Mouse (Mus musculus): ENCODE measurements around the gene Zfp467. TPM values are rescaled to one million over a fixed set of nuclear protein-coding genes. Genes with fewer than 3 reads are reported as not detected.

Zfp467 gene
- 1.8 and 1.9 TPM in 2 replicates for polyA plus RNA-seq (2015; fragmentation: Nextera tagmentation; extraction: Ambion mirVana)

- peak within 1 kb of the TSS; percentile 69 for H3K9ac ChIP-seq
- no peaks in the 10 kb centered on the region for H3K9me3 ChIP-seq (replicated peaks)
- peak within 1 kb of the TSS; percentile 53 for H3K27ac ChIP-seq
- WGBS (ENCODE audit: insufficient replicate concordance) = under 1% methylated on average over 65 of the region's 65 CpGs
- peaks cover 18% of the 10 kb centered on the region for H3K4me1 ChIP-seq (replicated peaks)
- peaks cover 14% of the 10 kb centered on the region for H3K36me3 ChIP-seq
- ATAC-seq (ENCODE audit: low read depth) = no peak
- H3K4me2 ChIP-seq = peak within 1 kb of the TSS; percentile 77
- DNase-seq = no peak
- peaks cover 35% of the 10 kb centered on the region for H3K27me3 ChIP-seq
- H3K4me3 ChIP-seq (replicated peaks) = peak within 1 kb of the TSS; percentile 62
These were observed at the start of gene Zfp467 for GRCm38 (mm10) chr6:48445181-48446101. Gene Zfp467, minus strand, starts transcription at chr6:48445825.

GRCm38 (mm10) chr6:48493136-48493730 is 47.6 kb upstream of the Zfp467 start:
- ATAC-seq (ENCODE audit: low read depth) = no peak
- WGBS (ENCODE audit: insufficient replicate concordance) = 31% methylated on average over 8 of the region's 8 CpGs
- no peak for DNase-seq

GRCm38 (mm10) chr6:48491361-48491760 is 45.7 kb upstream of the Zfp467 start:
- Histone ChIP-seq H3K27ac (no peak overlapping the region), H3K4me1 (replicated peaks) (peaks cover 4% of the 10 kb centered on the region; the same call in 1 of the 2 replicates), H3K9ac (no peak overlapping the region), H3K4me3 (replicated peaks) (no peak overlapping the region), H3K36me3 (no peaks in the 10 kb centered on the region), H3K4me2 (no peak overlapping the region), H3K9me3 (replicated peaks) (no peaks in the 10 kb centered on the region), H3K27me3 (no peaks in the 10 kb centered on the region)
- ATAC-seq (ENCODE audit: low read depth) (no peak), DNase-seq (no peak)
- 33% methylated on average over 9 of the region's 9 CpGs for whole genome bisulfite sequencing (ENCODE audit: insufficient replicate concordance)

More at GRCm38 (mm10) chr6:48493136-48493730, 47.6 kb upstream of the Zfp467 start:
- no peaks in the 10 kb centered on the region for H3K27me3 ChIP-seq
- no peak overlapping the region for H3K4me3 ChIP-seq (replicated peaks)
- no peak overlapping the region for H3K4me2 ChIP-seq
- no peak overlapping the region for H3K9ac ChIP-seq
- no peaks in the 10 kb centered on the region for H3K36me3 ChIP-seq
- H3K4me1 ChIP-seq (replicated peaks) = no peaks in the 10 kb centered on the region
- no peak overlapping the region for H3K27ac ChIP-seq
- no peaks in the 10 kb centered on the region for H3K9me3 ChIP-seq (replicated peaks)

GRCm38 (mm10) chr6:48489741-48490140 is 44.1 kb upstream of the Zfp467 start:
- H3K9me3 ChIP-seq (replicated peaks) = no peaks in the 10 kb centered on the region
- no peak overlapping the region for H3K4me2 ChIP-seq
- no peaks in the 10 kb centered on the region for H3K36me3 ChIP-seq
- H3K27me3 ChIP-seq = no peaks in the 10 kb centered on the region
- WGBS (ENCODE audit: insufficient replicate concordance) = 70% methylated on average over 3 of the region's 3 CpGs
- DNase-seq = no peak
- no peak for ATAC-seq (ENCODE audit: low read depth)
- H3K27ac ChIP-seq = no peak overlapping the region
- H3K4me1 ChIP-seq (replicated peaks) = peaks cover 4% of the 10 kb centered on the region; the same call in 1 of the 2 replicates
- H3K4me3 ChIP-seq (replicated peaks) = no peak overlapping the region
- no peak overlapping the region for H3K9ac ChIP-seq

- 6% methylated on average over 19 of the region's 25 CpGs for WGBS (ENCODE audit: insufficient replicate concordance)
- H3K27ac ChIP-seq = no peak overlapping the region
- no peaks in the 10 kb centered on the region for H3K36me3 ChIP-seq
- H3K9ac ChIP-seq = no peak overlapping the region
- ATAC-seq (ENCODE audit: low read depth) (no peak), DNase-seq (no peak)
- peak overlapping the region; percentile 37 for H3K4me2 ChIP-seq
- H3K27me3 ChIP-seq = no peaks in the 10 kb centered on the region
- no peaks in the 10 kb centered on the region for H3K9me3 ChIP-seq (replicated peaks)
- H3K4me3 ChIP-seq (replicated peaks) = no peak overlapping the region
- peaks cover 4% of the 10 kb centered on the region; the same call in 1 of the 2 replicates for H3K4me1 ChIP-seq (replicated peaks)
These were observed 42.4 kb upstream of the Zfp467 start for GRCm38 (mm10) chr6:48487747-48488725.

- no peak for ATAC-seq (ENCODE audit: low read depth)
- H3K27me3 ChIP-seq = 0 out of 2 replicates have a peak, but pooled peaks cover 5% of the 10 kb centered on the region
- H3K4me1 ChIP-seq (replicated peaks) = peaks cover under 1% of the 10 kb centered on the region; the same call in 1 of the 2 replicates
- H3K4me2 ChIP-seq = no peak overlapping the region
- H3K9ac ChIP-seq = no peak overlapping the region
- WGBS (ENCODE audit: insufficient replicate concordance) = 42% methylated on average over 5 of the region's 5 CpGs
- no peaks in the 10 kb centered on the region for H3K9me3 ChIP-seq (replicated peaks)
- H3K4me3 ChIP-seq (replicated peaks) = no peak overlapping the region
- no peaks in the 10 kb centered on the region for H3K36me3 ChIP-seq
- no peak overlapping the region for H3K27ac ChIP-seq
- DNase-seq = no peak
These were observed 36.9 kb upstream of the Zfp467 start for GRCm38 (mm10) chr6:48482501-48482900.

- Histone ChIP-seq H3K4me3 (replicated peaks) (no peak overlapping the region), H3K36me3 (no peaks in the 10 kb centered on the region), H3K4me1 (replicated peaks) (no peaks in the 10 kb centered on the region), H3K27ac (no peak overlapping the region), H3K4me2 (no peak overlapping the region), H3K27me3 (0 out of 2 replicates have a peak, but pooled peaks cover 5% of the 10 kb centered on the region), H3K9me3 (replicated peaks) (no peaks in the 10 kb centered on the region), H3K9ac (no peak overlapping the region)
- 69% methylated on average over 4 of the region's 4 CpGs for WGBS (ENCODE audit: insufficient replicate concordance)
- no peak for DNase-seq
- ATAC-seq (ENCODE audit: low read depth) = no peak
These were observed 32.8 kb upstream of the Zfp467 start for GRCm38 (mm10) chr6:48478446-48478845.

- Histone ChIP-seq H3K4me3 (replicated peaks) (no peak overlapping the region), H3K9me3 (replicated peaks) (no peaks in the 10 kb centered on the region), H3K27ac (no peak overlapping the region), H3K4me2 (no peak overlapping the region), H3K36me3 (no peaks in the 10 kb centered on the region), H3K27me3 (no peaks in the 10 kb centered on the region), H3K9ac (no peak overlapping the region), H3K4me1 (replicated peaks) (peaks cover 7% of the 10 kb centered on the region)
- WGBS (ENCODE audit: insufficient replicate concordance) = 55% methylated on average over 2 of the region's 2 CpGs
- DNase-seq (no peak), ATAC-seq (ENCODE audit: low read depth) (no peak)
These were observed 25.1 kb upstream of the Zfp467 start for GRCm38 (mm10) chr6:48470739-48471138.

GRCm38 (mm10) chr6:48467490-48467889 is 21.9 kb upstream of the Zfp467 start:
- no peak overlapping the region for H3K27ac ChIP-seq
- no peak overlapping the region for H3K4me2 ChIP-seq
- H3K4me3 ChIP-seq (replicated peaks) = no peak overlapping the region
- H3K9me3 ChIP-seq (replicated peaks) = no peaks in the 10 kb centered on the region
- no peak for ATAC-seq (ENCODE audit: low read depth)
- 57% methylated on average over 7 of the region's 7 CpGs for WGBS (ENCODE audit: insufficient replicate concordance)
- no peaks in the 10 kb centered on the region for H3K36me3 ChIP-seq
- H3K9ac ChIP-seq = no peak overlapping the region
- no peaks in the 10 kb centered on the region for H3K27me3 ChIP-seq
- DNase-seq = no peak
- H3K4me1 ChIP-seq (replicated peaks) = peaks cover 7% of the 10 kb centered on the region

- Histone ChIP-seq H3K9me3 (replicated peaks) (no peaks in the 10 kb centered on the region), H3K4me2 (no peak overlapping the region), H3K9ac (no peak overlapping the region), H3K27me3 (no peaks in the 10 kb centered on the region), H3K27ac (no peak overlapping the region), H3K4me3 (replicated peaks) (no peak overlapping the region), H3K4me1 (replicated peaks) (peaks cover 7% of the 10 kb centered on the region), H3K36me3 (no peaks in the 10 kb centered on the region)
- DNase-seq (no peak), ATAC-seq (ENCODE audit: low read depth) (0 out of 2 replicates have a peak, but pooled peaks have one; percentile 7)
- WGBS (ENCODE audit: insufficient replicate concordance) = 40% methylated on average over 6 of the region's 6 CpGs
These were observed 21.1 kb upstream of the Zfp467 start for GRCm38 (mm10) chr6:48466715-48467114.

Data from liver, embryonic 13.5 days (tissue).